Mouse (Mus musculus): ENCODE results near the gene Tmem186. TPM values are rescaled to one million over a fixed set of nuclear protein-coding genes. Genes with fewer than 3 reads are reported as not detected.

Tmem186 gene
- polyA plus RNA-seq, 1 experiment from 2014 or later: 24.2 TPM

DNA sequence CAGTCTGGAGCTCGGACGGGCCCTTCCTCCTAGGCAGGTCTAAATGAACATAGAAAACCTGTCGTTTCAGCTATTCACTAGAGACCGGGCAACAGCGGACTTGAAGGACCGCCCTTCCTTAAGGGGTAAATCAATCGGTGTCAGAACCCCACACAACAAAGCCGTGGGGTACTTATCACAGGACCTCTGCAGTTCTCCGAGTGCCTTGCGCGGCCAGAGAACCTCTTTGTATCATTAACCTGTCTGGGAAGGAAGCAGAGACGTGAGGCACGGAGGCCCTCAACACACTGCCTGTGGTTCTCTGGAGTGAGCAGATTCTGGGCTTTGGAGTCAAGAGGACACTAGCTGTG, 670 bp downstream of the Tmem186 start:
- H3K36me3 ChIP-seq (ENCODE audit: control insufficient read depth, insufficient read depth, low read length): 0 out of 2 replicates have a peak, but pooled peaks cover 2% of the 10 kb centered on the region
- peaks cover 17% of the 10 kb centered on the region for H3K4me1 ChIP-seq (ENCODE audit: control insufficient read depth, insufficient read depth, low read length)
- H3K9ac ChIP-seq (ENCODE audit: low read depth, low read length): peak overlapping the region; percentile 83
- peak overlapping the region; percentile 73 for H3K4me2 ChIP-seq (ENCODE audit: low read depth, low read length)
- H3K27ac ChIP-seq (ENCODE audit: low read length): peak overlapping the region; percentile 86
- H3K27me3 ChIP-seq (replicated peaks; ENCODE audit: control insufficient read depth, insufficient read depth, low read length): no peaks in the 10 kb centered on the region
- H3K4me3 ChIP-seq (ENCODE audit: low read length): peak overlapping the region; percentile 62
- WGBS: under 1% methylated on average over 13 of the region's 13 CpGs
- peak; percentile 33; the same call in 1 of the 2 replicates for ATAC-seq
- H3K9me3 ChIP-seq (ENCODE audit: control insufficient read depth, low read length): no peaks in the 10 kb centered on the region

- no peak overlapping the region for H3K9ac ChIP-seq (ENCODE audit: low read depth, low read length)
- no peak overlapping the region for H3K27ac ChIP-seq (ENCODE audit: low read length)
- no peak overlapping the region for H3K4me2 ChIP-seq (ENCODE audit: low read depth, low read length)
- 0 out of 2 replicates have a peak, but pooled peaks cover 2% of the 10 kb centered on the region for H3K36me3 ChIP-seq (ENCODE audit: control insufficient read depth, insufficient read depth, low read length)
- no peak overlapping the region for H3K4me3 ChIP-seq (ENCODE audit: low read length)
- WGBS: 89% methylated on average over 5 of the region's 5 CpGs
- no peaks in the 10 kb centered on the region for H3K27me3 ChIP-seq (replicated peaks; ENCODE audit: control insufficient read depth, insufficient read depth, low read length)
- no peaks in the 10 kb centered on the region for H3K9me3 ChIP-seq (ENCODE audit: control insufficient read depth, low read length)
- peaks cover 10% of the 10 kb centered on the region for H3K4me1 ChIP-seq (ENCODE audit: control insufficient read depth, insufficient read depth, low read length)
- ATAC-seq: no peak
Observed at GRCm38 (mm10) chr16:8631428-8631827, 6.1 kb downstream of the Tmem186 start.

DNA sequence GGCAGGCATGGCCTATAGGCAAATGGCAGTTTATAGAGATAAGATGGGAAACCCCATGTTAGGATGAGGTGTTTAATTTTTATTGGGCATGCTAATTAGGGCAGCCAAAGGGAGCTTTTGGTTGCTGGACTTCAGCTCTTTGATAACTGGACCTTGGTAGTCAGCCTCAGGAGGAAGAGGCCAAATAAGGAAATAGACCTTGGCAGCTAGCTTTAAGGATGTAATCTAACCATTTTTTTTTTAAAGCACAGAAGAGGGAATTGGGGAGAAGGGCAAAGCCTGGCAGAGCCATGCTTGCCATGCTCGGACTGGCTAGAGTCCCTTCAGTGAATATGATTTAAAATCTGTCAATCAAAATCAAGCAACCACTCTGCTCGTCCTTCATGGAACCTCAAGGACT, 7.1 kb downstream of the Tmem186 start:
- Histone ChIP-seq H3K4me1 (ENCODE audit: control insufficient read depth, insufficient read depth, low read length) (peaks cover 3% of the 10 kb centered on the region; the same call in 1 of the 2 replicates), H3K9ac (ENCODE audit: low read depth, low read length) (no peak overlapping the region), H3K4me3 (ENCODE audit: low read length) (no peak overlapping the region), H3K27ac (ENCODE audit: low read length) (no peak overlapping the region), H3K4me2 (ENCODE audit: low read depth, low read length) (no peak overlapping the region), H3K27me3 (replicated peaks; ENCODE audit: control insufficient read depth, insufficient read depth, low read length) (no peaks in the 10 kb centered on the region), H3K9me3 (ENCODE audit: control insufficient read depth, low read length) (no peaks in the 10 kb centered on the region), H3K36me3 (ENCODE audit: control insufficient read depth, insufficient read depth, low read length) (0 out of 2 replicates have a peak, but pooled peaks cover under 1% of the 10 kb centered on the region)
- 71% methylated on average over 2 of the region's 2 CpGs for WGBS
- 0 out of 2 replicates have a peak, but pooled peaks have one; percentile 32 for ATAC-seq

- H3K27me3 ChIP-seq (replicated peaks; ENCODE audit: control insufficient read depth, insufficient read depth, low read length): no peaks in the 10 kb centered on the region
- no peak overlapping the region for H3K9ac ChIP-seq (ENCODE audit: low read depth, low read length)
- peak; percentile 82 for ATAC-seq
- no peaks in the 10 kb centered on the region for H3K36me3 ChIP-seq (ENCODE audit: control insufficient read depth, insufficient read depth, low read length)
- H3K4me1 ChIP-seq (ENCODE audit: control insufficient read depth, insufficient read depth, low read length): peaks cover 16% of the 10 kb centered on the region
- H3K4me3 ChIP-seq (ENCODE audit: low read length): no peak overlapping the region
- H3K9me3 ChIP-seq (ENCODE audit: control insufficient read depth, low read length): 0 out of 2 replicates have a peak, but pooled peaks cover 5% of the 10 kb centered on the region
- H3K4me2 ChIP-seq (ENCODE audit: low read depth, low read length): no peak overlapping the region
- 43% methylated on average over 16 of the region's 16 CpGs for WGBS
- H3K27ac ChIP-seq (ENCODE audit: low read length): peak overlapping the region; percentile 55
Observed at GRCm38 (mm10) chr16:8620315-8621115, 17.0 kb downstream of the Tmem186 start.

- H3K27ac ChIP-seq (ENCODE audit: low read length): peak overlapping the region; percentile 47; the same call in 1 of the 2 replicates
- H3K27me3 ChIP-seq (replicated peaks; ENCODE audit: control insufficient read depth, insufficient read depth, low read length): no peaks in the 10 kb centered on the region
- H3K9ac ChIP-seq (ENCODE audit: low read depth, low read length): no peak overlapping the region
- WGBS: 28% methylated on average over 10 of the region's 10 CpGs
- peaks cover 16% of the 10 kb centered on the region for H3K4me1 ChIP-seq (ENCODE audit: control insufficient read depth, insufficient read depth, low read length)
- 0 out of 2 replicates have a peak, but pooled peaks cover 5% of the 10 kb centered on the region for H3K9me3 ChIP-seq (ENCODE audit: control insufficient read depth, low read length)
- H3K4me3 ChIP-seq (ENCODE audit: low read length): no peak overlapping the region
- H3K36me3 ChIP-seq (ENCODE audit: control insufficient read depth, insufficient read depth, low read length): no peaks in the 10 kb centered on the region
- ATAC-seq: peak; percentile 8; the same call in 1 of the 2 replicates
- no peak overlapping the region for H3K4me2 ChIP-seq (ENCODE audit: low read depth, low read length)
Observed at GRCm38 (mm10) chr16:8619659-8620314, 17.7 kb downstream of the Tmem186 start.

DNA sequence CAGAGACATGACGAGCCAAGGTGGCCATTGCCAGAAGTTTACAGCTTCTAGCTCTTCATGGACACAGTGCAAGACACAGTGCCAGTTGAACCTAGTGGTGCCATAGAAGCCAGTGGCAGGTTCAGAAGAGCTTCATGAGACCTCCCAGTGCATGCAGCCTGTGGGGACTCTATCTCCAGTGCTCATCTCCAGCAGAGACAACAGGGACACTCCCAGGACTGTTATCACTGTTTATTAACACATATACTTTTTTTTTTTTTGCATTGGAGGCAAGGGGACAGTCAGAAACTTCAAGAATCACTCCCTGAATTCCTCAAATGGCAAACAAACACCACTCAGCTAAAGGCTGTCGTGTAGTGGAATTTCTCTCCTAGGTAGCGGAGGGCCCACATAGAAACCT, 24.1 kb downstream of the Tmem186 start:
- no peak overlapping the region for H3K4me2 ChIP-seq (ENCODE audit: low read depth, low read length)
- WGBS: 83% methylated on average over 3 of the region's 3 CpGs
- ATAC-seq: no peak
- no peak overlapping the region for H3K27ac ChIP-seq (ENCODE audit: low read length)
- H3K36me3 ChIP-seq (ENCODE audit: control insufficient read depth, insufficient read depth, low read length): 0 out of 2 replicates have a peak, but pooled peaks cover 6% of the 10 kb centered on the region
- H3K9me3 ChIP-seq (ENCODE audit: control insufficient read depth, low read length): no peaks in the 10 kb centered on the region; the same call in 1 of the 2 replicates
- no peaks in the 10 kb centered on the region for H3K27me3 ChIP-seq (replicated peaks; ENCODE audit: control insufficient read depth, insufficient read depth, low read length)
- no peak overlapping the region for H3K4me3 ChIP-seq (ENCODE audit: low read length)
- no peak overlapping the region for H3K9ac ChIP-seq (ENCODE audit: low read depth, low read length)
- H3K4me1 ChIP-seq (ENCODE audit: control insufficient read depth, insufficient read depth, low read length): no peaks in the 10 kb centered on the region

DNA sequence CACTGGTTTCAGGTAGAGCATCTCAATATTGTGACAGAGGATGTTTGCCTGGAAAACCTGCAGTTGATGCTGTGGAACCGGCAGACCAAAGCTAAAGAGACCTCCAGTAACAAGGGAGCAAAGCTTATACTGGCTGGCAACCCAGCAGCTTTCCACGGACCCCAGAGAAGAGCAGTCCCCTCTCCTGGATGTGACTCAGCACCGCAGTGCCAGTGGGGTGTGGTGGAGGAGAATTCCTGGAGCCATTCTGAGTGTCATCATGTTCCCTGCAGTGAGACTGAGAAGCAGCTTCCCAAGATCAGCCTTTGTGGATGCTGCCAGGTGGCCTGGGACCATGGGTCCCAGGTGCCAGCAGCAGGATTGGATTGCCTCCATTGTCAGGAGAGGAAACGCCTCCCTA, 24.5 kb downstream of the Tmem186 start:
- H3K9me3 ChIP-seq (ENCODE audit: control insufficient read depth, low read length): no peaks in the 10 kb centered on the region; the same call in 1 of the 2 replicates
- H3K4me3 ChIP-seq (ENCODE audit: low read length): no peak overlapping the region
- 85% methylated on average over 4 of the region's 4 CpGs for WGBS
- H3K27ac ChIP-seq (ENCODE audit: low read length): no peak overlapping the region
- no peak overlapping the region for H3K4me2 ChIP-seq (ENCODE audit: low read depth, low read length)
- H3K9ac ChIP-seq (ENCODE audit: low read depth, low read length): no peak overlapping the region
- H3K36me3 ChIP-seq (ENCODE audit: control insufficient read depth, insufficient read depth, low read length): 0 out of 2 replicates have a peak, but pooled peaks cover 6% of the 10 kb centered on the region
- ATAC-seq: 0 out of 2 replicates have a peak, but pooled peaks have one; percentile 32
- H3K4me1 ChIP-seq (ENCODE audit: control insufficient read depth, insufficient read depth, low read length): no peaks in the 10 kb centered on the region
- H3K27me3 ChIP-seq (replicated peaks; ENCODE audit: control insufficient read depth, insufficient read depth, low read length): no peaks in the 10 kb centered on the region

- Histone ChIP-seq H3K4me2 (ENCODE audit: low read depth, low read length) (no peak overlapping the region), H3K27ac (ENCODE audit: low read length) (no peak overlapping the region), H3K4me3 (ENCODE audit: low read length) (no peak overlapping the region), H3K27me3 (replicated peaks; ENCODE audit: control insufficient read depth, insufficient read depth, low read length) (no peaks in the 10 kb centered on the region), H3K36me3 (ENCODE audit: control insufficient read depth, insufficient read depth, low read length) (0 out of 2 replicates have a peak, but pooled peaks cover 6% of the 10 kb centered on the region), H3K9me3 (ENCODE audit: control insufficient read depth, low read length) (no peaks in the 10 kb centered on the region; the same call in 1 of the 2 replicates), H3K9ac (ENCODE audit: low read depth, low read length) (no peak overlapping the region), H3K4me1 (ENCODE audit: control insufficient read depth, insufficient read depth, low read length) (no peaks in the 10 kb centered on the region)
- 84% methylated on average over 8 of the region's 8 CpGs for WGBS
- peak; percentile 66 for ATAC-seq
Observed at GRCm38 (mm10) chr16:8612214-8613005, 25.1 kb downstream of the Tmem186 start.

Measured in intestine, embryonic 16.5 days (tissue).